Mouse (Mus musculus) midbrain, embryonic 15.5 days (tissue): ENCODE data around the gene Speer3. TPM values are rescaled to one million over a fixed set of nuclear protein-coding genes. Genes with fewer than 3 reads are reported as not detected.
"Not testable (repeated sequence)": the region's sequence is repeated elsewhere in the genome, so short reads cannot be mapped to it uniquely, and the experiment has no call there.

Source experiments
- ATAC-seq: fragments of 200-750 bp; cut with Nextera tagmentation; replicated peaks from 2 replicates; pipeline ENCODE4 v1.8.0; 2017; ENCODE audit warnings: moderate TSS enrichment
- H3K27ac ChIP-seq: fragments of 300-500 bp; sonication (generic); 2 replicates; pipeline ENCODE4 v1.5.1; 2015; ENCODE audit warnings: mild to moderate bottlenecking, inconsistent platforms
- H3K27me3 ChIP-seq: fragments of 300-500 bp; sonication (generic); replicated peaks from 2 replicates; pipeline ENCODE4 v1.6.1; 2015; ENCODE audit warnings: inconsistent platforms
- H3K36me3 ChIP-seq: fragments of 300-500 bp; sonication (generic); replicated peaks from 2 replicates; pipeline ENCODE4 v1.6.1; 2015; ENCODE audit warnings: inconsistent platforms
- H3K4me1 ChIP-seq: fragments of 300-500 bp; sonication (generic); 2 replicates; pipeline ENCODE4 v1.6.1; 2015; ENCODE audit warnings: inconsistent platforms
- H3K4me2 ChIP-seq: fragments of 300-500 bp; sonication (generic); 2 replicates; pipeline ENCODE4 v1.6.1; 2015; ENCODE audit warnings: inconsistent platforms, mild to moderate bottlenecking, moderate library complexity
- H3K4me3 ChIP-seq: fragments of 300-500 bp; sonication (generic); 2 replicates; pipeline ENCODE4 v1.5.1; 2015; ENCODE audit warnings: mild to moderate bottlenecking, inconsistent platforms
- H3K9ac ChIP-seq: fragments of 300-500 bp; sonication (generic); 2 replicates; pipeline ENCODE4 v1.6.1; 2015; ENCODE audit warnings: mild to moderate bottlenecking, inconsistent platforms
- H3K9me3 ChIP-seq: fragments of 300-500 bp; sonication (generic); 2 replicates; pipeline ENCODE4 v1.6.1; 2016; ENCODE audit warnings: inconsistent platforms
- WGBS: fragments of 180-500 bp; shearing (Covaris S2); methylation state at CpG from one replicate; pipeline ENCODE4 v1.1.7; 2015; ENCODE audit warnings: mixed read lengths; 5-methylcytosine and 5-hydroxymethylcytosine counted together
- polyA plus RNA-seq: library from polyadenylated mRNA; unstranded; fragments of >200 nt; fragmentation: Nextera tagmentation; extraction: Ambion mirVana; gene quantifications from 2 replicates; pipeline ENCODE4 v1.2.1, GENCODE M21; 2015

Speer3 gene
- not detected in 2 replicates for polyA plus RNA-seq

DNA sequence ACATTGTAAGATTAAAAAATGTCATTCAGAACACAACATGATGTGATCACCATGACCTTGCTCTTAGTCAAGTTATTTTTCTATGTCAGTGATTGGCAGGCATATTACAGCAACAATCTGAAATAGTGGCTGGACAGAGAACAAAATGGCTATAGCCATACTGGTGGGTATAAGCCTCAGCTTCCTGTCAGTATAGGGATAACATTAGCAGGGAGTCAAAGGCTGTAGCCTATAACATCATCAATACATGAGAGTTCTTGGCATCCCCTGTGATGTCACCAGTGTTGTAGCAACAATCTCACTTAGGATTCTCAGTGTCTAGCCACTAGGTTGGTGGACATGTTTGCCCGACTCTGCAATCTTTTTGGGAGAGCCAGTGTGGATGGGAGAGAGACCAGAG lies at the start of gene Speer3:
Gene Speer3 (plus strand): TSS at position 301 of the 400 bp plus-strand sequence.
- Histone ChIP-seq H3K4me1 (no peaks in the 10 kb centered on the region), H3K4me3 (no peak within 1 kb of the TSS), H3K27me3 (no peaks in the 10 kb centered on the region), H3K9me3 (peaks cover 3% of the 10 kb centered on the region; the same call in 1 of the 2 replicates), H3K27ac (no peak within 1 kb of the TSS), H3K4me2 (no peak within 1 kb of the TSS), H3K36me3 (no peaks in the 10 kb centered on the region), H3K9ac (no peak within 1 kb of the TSS)
- ATAC-seq = no peak
- 84% methylated on average over 1 of the region's 1 CpGs for WGBS

DNA sequence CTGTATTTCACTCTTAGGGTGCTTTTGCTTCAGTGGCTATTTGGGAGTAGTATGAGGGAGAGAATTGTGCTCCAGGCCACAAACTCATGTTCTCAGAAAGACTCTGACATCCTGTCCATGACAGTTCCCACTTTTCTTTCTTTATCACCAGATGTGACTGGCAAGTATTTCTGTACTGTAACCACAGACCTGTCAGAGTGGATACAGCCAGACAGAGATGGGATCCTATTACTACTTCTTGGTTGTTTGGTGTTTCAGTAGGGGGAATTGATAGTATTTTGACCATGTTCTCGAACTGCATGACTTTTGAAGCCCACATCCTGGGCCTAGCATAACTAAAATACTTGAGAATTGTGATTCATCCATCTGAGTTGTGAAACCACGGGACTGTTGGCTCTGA lies 19.1 kb downstream of the Speer3 start:
- not testable (repeated sequence) for H3K36me3 ChIP-seq, H3K4me1 ChIP-seq, ATAC-seq, H3K4me3 ChIP-seq, H3K9me3 ChIP-seq, H3K27me3 ChIP-seq, H3K4me2 ChIP-seq, H3K9ac ChIP-seq, H3K27ac ChIP-seq
- WGBS = 61% methylated on average over 2 of the region's 2 CpGs

DNA sequence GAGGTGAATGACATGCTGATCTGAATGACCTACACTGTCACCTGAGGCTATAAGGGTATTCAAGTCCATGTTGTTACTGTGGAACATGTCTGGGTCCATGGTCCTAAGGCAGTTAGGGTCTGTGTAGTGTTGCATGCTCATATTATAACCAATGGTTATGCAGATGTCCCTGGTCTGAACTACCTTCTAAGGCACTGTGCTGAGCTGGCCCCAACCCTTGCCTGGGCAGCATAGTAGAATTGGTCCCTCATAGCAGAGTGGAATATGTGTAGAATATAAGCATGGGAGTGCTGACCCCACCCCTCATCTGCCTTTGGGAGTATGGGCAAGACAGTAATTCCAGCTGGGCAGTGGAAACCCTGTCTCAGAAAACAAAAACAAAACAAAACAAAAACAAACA lies 33.7 kb downstream of the Speer3 start:
- H3K9me3 ChIP-seq = no peaks in the 10 kb centered on the region
- ATAC-seq = no peak
- H3K36me3 ChIP-seq = no peaks in the 10 kb centered on the region
- H3K4me3 ChIP-seq = no peak overlapping the region
- H3K27ac ChIP-seq = no peak overlapping the region
- H3K4me2 ChIP-seq = no peak overlapping the region
- H3K4me1 ChIP-seq = no peaks in the 10 kb centered on the region
- no peak overlapping the region for H3K9ac ChIP-seq
- no peaks in the 10 kb centered on the region for H3K27me3 ChIP-seq

GRCm38 (mm10) chr5:13826708-13827107 lies 35.3 kb downstream of the Speer3 start:
- Histone ChIP-seq H3K4me1 (no peaks in the 10 kb centered on the region), H3K9me3 (no peaks in the 10 kb centered on the region), H3K36me3 (no peaks in the 10 kb centered on the region), H3K27me3 (no peaks in the 10 kb centered on the region), H3K9ac (no peak overlapping the region), H3K4me3 (no peak overlapping the region), H3K4me2 (no peak overlapping the region), H3K27ac (no peak overlapping the region)
- no peak for ATAC-seq

DNA sequence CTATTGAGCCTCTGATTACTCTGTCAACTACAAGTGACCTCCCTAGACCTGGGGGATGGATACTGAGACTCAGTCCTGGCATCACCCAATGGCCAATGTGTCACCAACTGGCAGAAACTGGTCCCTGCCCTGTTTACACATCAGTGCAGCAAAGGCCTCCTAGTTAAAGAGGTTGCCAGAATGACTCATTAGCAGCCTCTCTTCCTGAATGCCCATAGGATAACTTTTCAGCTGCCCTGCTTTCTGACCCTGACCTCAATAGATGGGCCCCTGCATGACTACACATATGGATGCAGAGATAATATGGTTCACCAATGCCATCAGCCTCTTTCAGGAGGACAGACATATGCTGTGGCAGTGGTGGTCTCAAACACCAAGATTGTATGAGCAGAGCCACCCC lies 52.9 kb downstream of the Speer3 start:
- no peaks in the 10 kb centered on the region for H3K4me1 ChIP-seq
- no peak for ATAC-seq
- no peak overlapping the region for H3K4me3 ChIP-seq
- H3K27ac ChIP-seq = no peak overlapping the region
- no peak overlapping the region for H3K9ac ChIP-seq
- no peaks in the 10 kb centered on the region for H3K27me3 ChIP-seq
- no peaks in the 10 kb centered on the region for H3K9me3 ChIP-seq
- H3K4me2 ChIP-seq = no peak overlapping the region
- H3K36me3 ChIP-seq = no peaks in the 10 kb centered on the region

Other genes with a start within 250 kb of the Speer3 start
- 3.7 and 4.3 TPM in 2 replicates for gene Sema3e, start 233.7 kb downstream of the Speer3 start, polyA plus RNA-seq